Mouse (Mus musculus): ENCODE measurements at regions not wholly inside any gene's neighbourhood (a gene's known extent, or its start where the extent isn't known, plus 50 kb on each side); places are given as distances from the start of the nearest gene placed in this dataset.
A peak's percentile ranks its signal among the peaks of the same experiment; 100 is the strongest.

GRCm38 (mm10) chr5:69877100-69877499 lies 285.0 kb upstream of the Gnpda2 start:
- no peak for DNase-seq (ENCODE audit: low spot score)
- 82% methylated on average over 4 of the region's 4 CpGs for WGBS

GRCm38 (mm10) chr5:69863027-69863426 lies 270.9 kb upstream of the Gnpda2 start:
- Histone ChIP-seq H3K4me1 (no peaks in the 10 kb centered on the region), H3K9me3 (replicated peaks) (no peaks in the 10 kb centered on the region), H3K27ac (replicated peaks) (no peak overlapping the region), H3K27me3 (ENCODE audit: low read depth, poor library complexity, severe bottlenecking) (no peaks in the 10 kb centered on the region), H3K36me3 (no peaks in the 10 kb centered on the region), H3K4me3 (no peak overlapping the region)
- 80% methylated on average over 3 of the region's 3 CpGs for WGBS
- DNase-seq (ENCODE audit: low spot score) = no peak

More at GRCm38 (mm10) chr5:69877100-69877499, 285.0 kb upstream of the Gnpda2 start:
- no peaks in the 10 kb centered on the region for H3K36me3 ChIP-seq
- no peak overlapping the region for H3K27ac ChIP-seq (replicated peaks)
- no peak overlapping the region for H3K4me3 ChIP-seq
- H3K27me3 ChIP-seq (ENCODE audit: low read depth, poor library complexity, severe bottlenecking) = no peaks in the 10 kb centered on the region
- no peaks in the 10 kb centered on the region for H3K9me3 ChIP-seq (replicated peaks)
- H3K4me1 ChIP-seq = no peaks in the 10 kb centered on the region

- Histone ChIP-seq H3K27ac (replicated peaks) (no peak overlapping the region), H3K4me1 (no peaks in the 10 kb centered on the region), H3K36me3 (no peaks in the 10 kb centered on the region), H3K4me3 (no peak overlapping the region), H3K9me3 (replicated peaks) (no peaks in the 10 kb centered on the region), H3K27me3 (ENCODE audit: low read depth, poor library complexity, severe bottlenecking) (no peaks in the 10 kb centered on the region)
- 77% methylated on average over 1 of the region's 1 CpGs for WGBS
- no peak for DNase-seq (ENCODE audit: low spot score)
Observed at GRCm38 (mm10) chr5:69844809-69845208, 252.7 kb upstream of the Gnpda2 start.

GRCm38 (mm10) chr5:69837947-69838710 lies 246.0 kb upstream of the Gnpda2 start:
- H3K9me3 ChIP-seq (replicated peaks) = no peaks in the 10 kb centered on the region
- no peak overlapping the region for H3K4me3 ChIP-seq
- H3K27me3 ChIP-seq (ENCODE audit: low read depth, poor library complexity, severe bottlenecking) = no peaks in the 10 kb centered on the region
- DNase-seq (ENCODE audit: low spot score) = no peak
- H3K36me3 ChIP-seq = no peaks in the 10 kb centered on the region
- H3K4me1 ChIP-seq = peaks cover 3% of the 10 kb centered on the region; the same call in 1 of the 2 replicates
- WGBS = 76% methylated on average over 7 of the region's 7 CpGs
- no peak overlapping the region for H3K27ac ChIP-seq (replicated peaks)

GRCm38 (mm10) chr5:69836356-69836755 lies 244.2 kb upstream of the Gnpda2 start:
- Histone ChIP-seq H3K9me3 (replicated peaks) (no peaks in the 10 kb centered on the region), H3K27ac (replicated peaks) (no peak overlapping the region), H3K4me1 (peaks cover 3% of the 10 kb centered on the region; the same call in 1 of the 2 replicates), H3K27me3 (ENCODE audit: low read depth, poor library complexity, severe bottlenecking) (no peaks in the 10 kb centered on the region), H3K36me3 (no peaks in the 10 kb centered on the region), H3K4me3 (no peak overlapping the region)
- no peak for DNase-seq (ENCODE audit: low spot score)
- 90% methylated on average over 8 of the region's 8 CpGs for WGBS

- Histone ChIP-seq H3K27ac (replicated peaks) (no peak overlapping the region), H3K4me1 (peaks cover 3% of the 10 kb centered on the region; the same call in 1 of the 2 replicates), H3K36me3 (no peaks in the 10 kb centered on the region), H3K27me3 (ENCODE audit: low read depth, poor library complexity, severe bottlenecking) (no peaks in the 10 kb centered on the region), H3K4me3 (no peak overlapping the region), H3K9me3 (replicated peaks) (no peaks in the 10 kb centered on the region)
- DNase-seq (ENCODE audit: low spot score) = no peak
- WGBS = 88% methylated on average over 8 of the region's 8 CpGs
Observed at GRCm38 (mm10) chr5:69835162-69835561, 243.0 kb upstream of the Gnpda2 start.

GRCm38 (mm10) chr5:69817778-69818177 lies 225.6 kb upstream of the Gnpda2 start:
- Histone ChIP-seq H3K36me3 (no peaks in the 10 kb centered on the region), H3K27me3 (ENCODE audit: low read depth, poor library complexity, severe bottlenecking) (no peaks in the 10 kb centered on the region), H3K27ac (replicated peaks) (0 out of 2 replicates have a peak overlapping the region, but pooled peaks have one; percentile 23), H3K9me3 (replicated peaks) (no peaks in the 10 kb centered on the region), H3K4me1 (peaks cover 26% of the 10 kb centered on the region), H3K4me3 (no peak overlapping the region)
- WGBS = 83% methylated on average over 4 of the region's 4 CpGs
- DNase-seq (ENCODE audit: low spot score) = no peak

GRCm38 (mm10) chr5:69817035-69817434 lies 224.9 kb upstream of the Gnpda2 start:
- Histone ChIP-seq H3K36me3 (no peaks in the 10 kb centered on the region), H3K4me3 (no peak overlapping the region), H3K27ac (replicated peaks) (0 out of 2 replicates have a peak overlapping the region, but pooled peaks have one; percentile 23), H3K27me3 (ENCODE audit: low read depth, poor library complexity, severe bottlenecking) (no peaks in the 10 kb centered on the region), H3K4me1 (peaks cover 26% of the 10 kb centered on the region), H3K9me3 (replicated peaks) (no peaks in the 10 kb centered on the region)
- no peak for DNase-seq (ENCODE audit: low spot score)
- WGBS = 74% methylated on average over 5 of the region's 5 CpGs

GRCm38 (mm10) chr5:69815356-69815755 lies 223.2 kb upstream of the Gnpda2 start:
- no peak overlapping the region for H3K4me3 ChIP-seq
- no peak overlapping the region for H3K27ac ChIP-seq (replicated peaks)
- H3K36me3 ChIP-seq = no peaks in the 10 kb centered on the region
- 42% methylated on average over 1 of the region's 1 CpGs for WGBS
- H3K9me3 ChIP-seq (replicated peaks) = no peaks in the 10 kb centered on the region
- H3K27me3 ChIP-seq (ENCODE audit: low read depth, poor library complexity, severe bottlenecking) = no peaks in the 10 kb centered on the region
- no peak for DNase-seq (ENCODE audit: low spot score)
- peaks cover 26% of the 10 kb centered on the region for H3K4me1 ChIP-seq

GRCm38 (mm10) chr5:69802612-69803011 lies 210.5 kb upstream of the Gnpda2 start:
- WGBS = 81% methylated on average over 4 of the region's 4 CpGs
- H3K4me3 ChIP-seq = no peak overlapping the region
- no peaks in the 10 kb centered on the region for H3K9me3 ChIP-seq (replicated peaks)
- no peaks in the 10 kb centered on the region for H3K27me3 ChIP-seq (ENCODE audit: low read depth, poor library complexity, severe bottlenecking)
- no peak overlapping the region for H3K27ac ChIP-seq (replicated peaks)
- no peak for DNase-seq (ENCODE audit: low spot score)
- no peaks in the 10 kb centered on the region for H3K4me1 ChIP-seq
- H3K36me3 ChIP-seq = no peaks in the 10 kb centered on the region

- Histone ChIP-seq H3K27me3 (ENCODE audit: low read depth, poor library complexity, severe bottlenecking) (no peaks in the 10 kb centered on the region), H3K27ac (replicated peaks) (no peak overlapping the region), H3K9me3 (replicated peaks) (no peaks in the 10 kb centered on the region), H3K36me3 (no peaks in the 10 kb centered on the region), H3K4me3 (no peak overlapping the region), H3K4me1 (no peaks in the 10 kb centered on the region)
- no peak for DNase-seq (ENCODE audit: low spot score)
- WGBS = 89% methylated on average over 3 of the region's 3 CpGs
Observed at GRCm38 (mm10) chr5:69802101-69802500, 210.0 kb upstream of the Gnpda2 start.

- no peaks in the 10 kb centered on the region for H3K4me1 ChIP-seq
- H3K9me3 ChIP-seq (replicated peaks) = no peaks in the 10 kb centered on the region
- H3K27ac ChIP-seq (replicated peaks) = no peak overlapping the region
- DNase-seq (ENCODE audit: low spot score) = no peak
- H3K4me3 ChIP-seq = no peak overlapping the region
- H3K27me3 ChIP-seq (ENCODE audit: low read depth, poor library complexity, severe bottlenecking) = no peaks in the 10 kb centered on the region
- 86% methylated on average over 3 of the region's 3 CpGs for WGBS
- no peaks in the 10 kb centered on the region for H3K36me3 ChIP-seq
Observed at GRCm38 (mm10) chr5:69795316-69795715, 203.2 kb upstream of the Gnpda2 start.

- no peak overlapping the region for H3K27ac ChIP-seq (replicated peaks)
- DNase-seq (ENCODE audit: low spot score) = no peak
- H3K9me3 ChIP-seq (replicated peaks) = no peaks in the 10 kb centered on the region
- no peak overlapping the region for H3K4me3 ChIP-seq
- WGBS = 94% methylated on average over 2 of the region's 2 CpGs
- H3K36me3 ChIP-seq = no peaks in the 10 kb centered on the region
- no peaks in the 10 kb centered on the region for H3K27me3 ChIP-seq (ENCODE audit: low read depth, poor library complexity, severe bottlenecking)
- H3K4me1 ChIP-seq = no peaks in the 10 kb centered on the region
Observed at GRCm38 (mm10) chr5:69794641-69795040, 202.5 kb upstream of the Gnpda2 start.

Measured in midbrain, embryonic 10.5 days (tissue).